Comparison of ENCODE assay signal across 8 mouse cellular contexts in genomic region chr6:24663196-24664132, GRCm38 (mm10). TPM values are rescaled to one million over a fixed set of nuclear protein-coding genes. Genes with fewer than 3 reads are reported as not detected.
A peak's percentile ranks its signal among the peaks of the same experiment; 100 is the strongest.
DNase-seq lines count a peak whose midpoint lies in the region; ATAC-seq lines count a peak whose summit lies in the region.

No protein-coding gene starts in this region.

- H3K9ac ChIP-seq in embryonic facial prominence, embryonic 11.5 days (replicated peaks; ENCODE audit: low read length): peak overlapping the region; percentile 86
- peak overlapping the region; percentile 99 for H3K9ac ChIP-seq in heart, embryonic 16.5 days (ENCODE audit: low read length)
- H3K9ac ChIP-seq in stomach, embryonic 15.5 days: peak overlapping the region; percentile 85

- WGBS in embryonic facial prominence, embryonic 11.5 days: 12% methylated on average over 21 of the region's 21 CpGs
- 6% methylated on average over 21 of the region's 21 CpGs for WGBS in heart, embryonic 16.5 days
- WGBS in macrophage (ENCODE audit: missing documents): 11% methylated on average over 21 of the region's 21 CpGs
- 6% methylated on average over 21 of the region's 21 CpGs for WGBS in stomach, embryonic 15.5 days

- no peaks in the 10 kb centered on the region for H3K27me3 ChIP-seq in embryonic facial prominence, embryonic 11.5 days (ENCODE audit: control insufficient read depth, insufficient read depth, low read length)
- H3K27me3 ChIP-seq in heart, embryonic 16.5 days (ENCODE audit: control insufficient read depth, insufficient read depth, low read length): no peaks in the 10 kb centered on the region
- no peaks in the 10 kb centered on the region for H3K27me3 ChIP-seq in stomach, embryonic 15.5 days (replicated peaks)

- H3K36me3 ChIP-seq in embryonic facial prominence, embryonic 11.5 days (replicated peaks; ENCODE audit: control insufficient read depth, insufficient read depth, low read depth, low read length): no peaks in the 10 kb centered on the region
- no peaks in the 10 kb centered on the region for H3K36me3 ChIP-seq in heart, embryonic 16.5 days (ENCODE audit: control insufficient read depth, insufficient read depth)
- no peaks in the 10 kb centered on the region for H3K36me3 ChIP-seq in macrophage (ENCODE audit: inconsistent target)
- H3K36me3 ChIP-seq in stomach, embryonic 15.5 days: no peaks in the 10 kb centered on the region

- H3K4me3 ChIP-seq in embryonic facial prominence, embryonic 11.5 days (ENCODE audit: low read depth, low read length): peak overlapping the region; percentile 88
- peak overlapping the region; percentile 99 for H3K4me3 ChIP-seq in heart, embryonic 16.5 days (ENCODE audit: low read length)
- peak overlapping the region; percentile 74 for H3K4me3 ChIP-seq in macrophage (ENCODE audit: inconsistent target)
- peak overlapping the region; percentile 84 for H3K4me3 ChIP-seq in stomach, embryonic 15.5 days (replicated peaks)

- H3K9me3 ChIP-seq in embryonic facial prominence, embryonic 11.5 days (replicated peaks; ENCODE audit: control insufficient read depth, low read length): no peaks in the 10 kb centered on the region
- no peaks in the 10 kb centered on the region for H3K9me3 ChIP-seq in heart, embryonic 16.5 days (replicated peaks; ENCODE audit: control insufficient read depth, low read length)
- no peaks in the 10 kb centered on the region for H3K9me3 ChIP-seq in stomach, embryonic 15.5 days

- no peak for ATAC-seq in embryonic facial prominence, embryonic 11.5 days (replicated peaks; ENCODE audit: insufficient number of reproducible peaks, low FRiP score, low TSS enrichment, low read depth)
- no peak for ATAC-seq in heart, embryonic 16.5 days (replicated peaks; ENCODE audit: extremely low read depth, insufficient read depth, low FRiP score)
- ATAC-seq in stomach, embryonic 15.5 days (ENCODE audit: insufficient read depth, low FRiP score, low read depth): 0 out of 2 replicates have a peak, but pooled peaks have one; percentile 1

- peak overlapping the region; percentile 91 for H3K27ac ChIP-seq in embryonic facial prominence, embryonic 11.5 days (replicated peaks; ENCODE audit: low read depth, low read length)
- H3K27ac ChIP-seq in heart, embryonic 16.5 days (ENCODE audit: low read length): peak overlapping the region; percentile 98
- H3K27ac ChIP-seq in macrophage: peak overlapping the region; percentile 51
- peak overlapping the region; percentile 97 for H3K27ac ChIP-seq in stomach, embryonic 15.5 days

- peak; percentile 12 for DNase-seq in gastrocnemius, postnatal 10 days
- no peak for DNase-seq in gastrocnemius, adult 18-20 months (ENCODE audit: low spot score)
- peak; percentile 25 for DNase-seq in ZHBTc4 (ENCODE audit: low read depth, low spot score)
- DNase-seq in embryonic facial prominence, embryonic 11.5 days (ENCODE audit: low spot score): peak; percentile 20
- DNase-seq in kidney, postnatal 36 days: peak; percentile 46

- H3K4me1 ChIP-seq in embryonic facial prominence, embryonic 11.5 days (ENCODE audit: control insufficient read depth, insufficient read depth, low read length): no peaks in the 10 kb centered on the region; the same call in 1 of the 2 replicates
- H3K4me1 ChIP-seq in heart, embryonic 16.5 days (ENCODE audit: control insufficient read depth, insufficient read depth, low read length): peaks cover 9% of the 10 kb centered on the region
- H3K4me1 ChIP-seq in stomach, embryonic 15.5 days: peaks cover 7% of the 10 kb centered on the region; the same call in 1 of the 2 replicates

- H3K4me2 ChIP-seq in embryonic facial prominence, embryonic 11.5 days (ENCODE audit: low read depth, low read length): peak overlapping the region; percentile 58
- peak overlapping the region; percentile 74 for H3K4me2 ChIP-seq in heart, embryonic 16.5 days (ENCODE audit: low read depth, low read length)
- peak overlapping the region; percentile 72 for H3K4me2 ChIP-seq in stomach, embryonic 15.5 days

- peaks cover 57% of the 10 kb centered on the region for H3K79me2 ChIP-seq in macrophage (ENCODE audit: inconsistent target)

RNA-seq across cellular contexts. Expression of gene Wasl, which starts 1.3 kb away (rescaled TPM):
- total RNA-seq in gastrocnemius, postnatal 10 days (2021): 10 to 100 TPM; 19.0 to 26.3 TPM
- total RNA-seq in gastrocnemius, adult 18-20 months (2021): 10 to 100 TPM; 14.8 to 18.9 TPM
- 37.1 and 46.6 TPM in 2 replicates for polyA plus RNA-seq in embryonic facial prominence, embryonic 11.5 days (2014; fragmentation: Nextera tagmentation; extraction: Ambion mirVana)
- 42.9 and 52.0 TPM in 2 replicates for polyA plus RNA-seq in heart, embryonic 16.5 days (2015; fragmentation: Nextera tagmentation; extraction: Ambion mirVana)
- 10 to 100 TPM; 19.0 to 84.1 (median 48.6) TPM for total RNA-seq in macrophage (2018; cell fraction: chromatin; rRNA removed)
- 10 to 100 TPM in 21 of 26 experiments, 1 to 10 TPM in 5; 8.5 to 16.1 (median 13.5) TPM for total RNA-seq in macrophage (2018; cell fraction: cytosol; rRNA removed)
- total RNA-seq in macrophage (2018; cell fraction: nucleus; rRNA removed): 10 to 100 TPM; 19.8 to 63.7 (median 39.8) TPM
- 9.3 to 15.8 TPM (median 10.4 TPM) in 3 replicates for polyA plus RNA-seq in macrophage (2018)
- polyA plus RNA-seq in stomach, embryonic 15.5 days (2015; fragmentation: Nextera tagmentation; extraction: Ambion mirVana): 70.3 and 73.1 TPM in 2 replicates
